Mouse (Mus musculus) neutrophil, adult 65 days (primary cell): Measurements from ENCODE around the gene Polr1c. TPM values are rescaled to one million over a fixed set of nuclear protein-coding genes. Genes with fewer than 3 reads are reported as not detected.

Experiments used
- total RNA-seq: library from RNA; stranded (reverse); gene quantifications from 2 replicates; pipeline ENCODE4 v1.2.4, GENCODE M21; 2023

Polr1c gene
- total RNA-seq, result 20.9 and 22.5 TPM in 2 replicates

DNA sequence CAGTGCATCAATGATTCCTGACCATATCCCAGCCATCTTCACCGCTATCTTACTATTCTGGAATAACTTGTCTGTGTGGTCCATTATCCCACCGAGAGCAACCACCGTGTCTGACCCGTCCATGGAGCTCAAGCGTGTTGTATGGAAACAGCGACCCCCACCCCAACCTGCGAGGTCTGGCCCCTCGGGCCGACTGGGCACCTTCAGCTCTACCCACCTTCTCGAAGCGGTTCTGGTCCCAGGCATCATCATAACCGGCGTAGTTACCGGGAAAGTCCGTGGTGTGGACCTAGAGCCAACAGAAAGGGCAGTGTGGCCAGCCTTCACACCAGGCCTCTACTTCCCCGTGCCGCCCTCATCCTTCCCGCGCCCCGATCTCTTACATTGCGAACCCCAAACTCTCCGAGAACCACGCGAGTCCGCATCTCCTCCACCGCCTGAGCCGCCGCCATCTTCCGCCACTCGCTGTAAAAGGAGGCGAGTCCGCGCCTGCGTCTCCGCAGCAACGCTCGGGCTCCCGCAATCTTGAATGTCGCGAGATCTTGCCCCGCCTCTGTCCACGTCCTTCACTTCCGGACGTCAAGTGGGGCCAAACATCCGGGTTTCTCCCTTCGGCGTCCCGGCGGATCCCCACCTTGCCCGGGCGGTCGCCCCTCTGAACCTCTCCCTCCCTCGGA lies at the start of gene Polr1c, which contains the start of gene Yipf3:
TSS of gene Polr1c (minus strand) at position 543 of the 677 bp plus-strand sequence.
TSS of gene Yipf3 (plus strand) at position 569 of the 677 bp plus-strand sequence.

DNA sequence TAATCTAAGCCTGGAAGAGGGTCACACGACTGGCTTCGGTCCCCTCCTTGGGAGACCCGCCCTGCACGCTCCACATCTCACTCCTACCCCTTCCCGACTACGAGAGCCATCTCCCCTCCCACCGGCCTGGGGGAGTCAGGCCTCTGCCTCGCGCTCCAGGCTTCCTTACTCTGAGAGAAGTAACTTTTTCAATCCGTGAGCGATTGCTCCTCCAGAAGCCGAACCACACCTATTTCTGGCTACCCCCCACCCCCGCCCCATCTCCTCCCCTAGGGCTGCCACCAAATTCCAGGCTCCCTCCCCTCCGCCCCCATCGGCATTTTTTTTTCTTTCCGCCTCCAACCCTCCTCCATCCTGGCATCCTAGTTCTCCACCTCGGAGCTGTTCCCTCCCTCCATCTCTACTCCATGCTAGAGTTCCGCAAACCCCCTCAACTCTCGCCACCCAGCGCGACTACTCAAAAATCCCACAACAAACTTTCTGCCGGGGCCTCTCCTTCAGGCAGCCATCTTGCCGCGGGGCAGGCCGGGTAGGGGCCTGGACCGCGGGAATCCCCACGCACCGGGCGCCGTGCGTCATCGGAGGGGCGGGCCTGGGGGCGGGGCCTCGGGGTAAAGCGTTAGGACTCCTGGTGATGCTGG lies 34.7 kb upstream of the Polr1c start, which contains the start of gene Tjap1:
TSS of gene Tjap1 (minus strand) at position 544 of the 641 bp plus-strand sequence.

DNA sequence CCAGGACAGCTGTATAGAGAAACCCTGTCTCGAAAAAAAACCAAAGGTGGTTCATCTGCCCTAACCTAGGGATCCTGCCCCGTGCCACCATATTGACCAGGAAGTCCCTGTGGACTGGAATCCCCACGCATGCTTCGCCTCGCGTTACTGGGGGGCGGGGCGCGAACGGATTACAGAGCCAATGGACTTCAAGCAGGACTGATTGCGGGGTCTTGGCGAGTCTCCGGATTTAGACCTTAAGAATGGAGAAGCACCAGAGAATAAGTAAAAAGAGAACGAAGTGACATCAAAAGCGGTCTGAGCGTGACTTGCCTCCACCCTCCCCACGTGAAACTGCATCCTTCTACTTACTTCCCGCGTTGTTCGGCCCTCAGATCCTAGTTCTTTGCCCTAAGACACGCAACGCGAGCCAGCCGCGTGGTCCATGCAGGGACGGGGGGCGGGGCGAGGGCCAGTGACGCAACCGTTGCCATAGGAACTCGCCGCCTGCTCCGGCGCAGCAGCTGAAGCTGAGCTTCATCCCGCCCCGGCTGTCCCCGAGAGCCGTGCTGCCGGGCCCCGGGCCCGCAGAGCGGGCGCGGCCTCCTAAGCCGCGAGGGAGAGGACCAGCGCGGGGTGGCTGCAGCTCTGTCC lies 5.7 kb upstream of the Polr1c start, which contains the start of gene Lrrc73:
TSS of gene Lrrc73 (plus strand) at position 80 of the 633 bp plus-strand sequence.

DNA sequence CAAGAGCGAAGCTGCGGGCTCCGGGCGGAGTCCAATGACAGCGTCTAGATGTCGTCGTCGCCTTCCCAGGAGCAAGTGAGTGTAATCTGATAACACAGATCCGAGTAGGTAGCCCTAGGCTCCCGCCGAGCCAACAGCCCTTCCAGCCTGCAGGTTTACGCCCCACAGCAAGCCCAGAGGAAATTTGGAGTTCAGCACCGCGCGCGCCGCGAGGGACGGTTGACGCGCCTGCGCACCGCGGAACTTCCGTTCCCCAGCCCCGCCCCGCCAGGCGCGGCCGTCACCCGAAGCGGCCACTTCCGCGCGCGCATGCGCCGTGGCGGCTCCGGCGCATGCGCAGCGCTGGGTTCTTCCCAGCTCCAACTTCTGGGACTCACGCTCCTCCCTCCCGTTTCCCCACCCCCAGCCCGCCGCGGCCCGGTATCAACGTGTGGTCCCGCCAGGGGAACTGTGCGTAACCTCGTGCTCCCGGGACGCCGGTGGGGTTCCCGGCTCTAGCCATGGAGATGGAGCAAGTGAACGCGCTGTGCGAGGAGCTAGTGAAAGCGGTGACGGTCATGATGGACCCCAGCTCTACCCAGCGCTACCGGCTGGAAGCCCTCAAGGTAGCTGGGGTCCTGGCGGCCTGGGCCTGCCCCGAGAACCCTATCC lies 45.3 kb downstream of the Polr1c start, which contains the start of the genes Polh and Xpo5:
TSS of gene Polh (minus strand) at position 225 of the 651 bp plus-strand sequence.
TSS of gene Xpo5 (plus strand) at position 362 of the 651 bp plus-strand sequence.

Other genes with a start within 250 kb of the Polr1c start
- 46.3 and 53.6 TPM in 2 replicates for gene Vegfa, start 215.7 kb downstream of the Polr1c start, total RNA-seq
- gene Mrps18a, start 137.1 kb downstream of the Polr1c start, total RNA-seq, result 24.0 and 33.8 TPM in 2 replicates
- gene Rsph9, start 103.8 kb downstream of the Polr1c start, total RNA-seq, result 1.5 TPM in 2 replicates
- 22.6 and 23.5 TPM in 2 replicates for gene Mad2l1bp, start 94.5 kb downstream of the Polr1c start, total RNA-seq
- 97.3 and 128 TPM in 2 replicates for gene Gtpbp2, start 87.0 kb downstream of the Polr1c start, total RNA-seq
- gene Polh, start 45.4 kb downstream of the Polr1c start, total RNA-seq, result 10.5 and 11.8 TPM in 2 replicates
- gene Xpo5, start 45.3 kb downstream of the Polr1c start, total RNA-seq, result 14.9 and 21.6 TPM in 2 replicates
- gene Yipf3, start within 50 bp of the Polr1c start, total RNA-seq, result 101 and 104 TPM in 2 replicates
- gene Lrrc73, start 5.5 kb upstream of the Polr1c start, total RNA-seq, result 1.2 and 1.4 TPM in 2 replicates
- gene Tjap1, start 35.0 kb upstream of the Polr1c start, total RNA-seq, result 31.0 and 49.7 TPM in 2 replicates
- gene Dlk2, start 49.4 kb upstream of the Polr1c start, total RNA-seq, result not detected in 2 replicates
- 6.1 and 6.7 TPM in 2 replicates for gene Abcc10, start 80.3 kb upstream of the Polr1c start, total RNA-seq
- 1.8 and 7.0 TPM in 2 replicates for gene Zfp318, start 135.7 kb upstream of the Polr1c start, total RNA-seq
- not detected in 2 replicates for gene Crip3, start 180.9 kb upstream of the Polr1c start, total RNA-seq
- gene Slc22a7, start 190.4 kb upstream of the Polr1c start, total RNA-seq, result not detected in 2 replicates
- not detected in 2 replicates for gene Ttbk1, start 239.6 kb upstream of the Polr1c start, total RNA-seq
- 2.2 and 2.4 TPM in 2 replicates for gene Dnph1, start 248.7 kb upstream of the Polr1c start, total RNA-seq